Mouse (Mus musculus): Measurements from ENCODE around the gene Snd1. TPM values are rescaled to one million over a fixed set of nuclear protein-coding genes. Genes with fewer than 3 reads are reported as not detected.

The Snd1 gene
- total RNA-seq, 1 experiment: 343 TPM

DNA sequence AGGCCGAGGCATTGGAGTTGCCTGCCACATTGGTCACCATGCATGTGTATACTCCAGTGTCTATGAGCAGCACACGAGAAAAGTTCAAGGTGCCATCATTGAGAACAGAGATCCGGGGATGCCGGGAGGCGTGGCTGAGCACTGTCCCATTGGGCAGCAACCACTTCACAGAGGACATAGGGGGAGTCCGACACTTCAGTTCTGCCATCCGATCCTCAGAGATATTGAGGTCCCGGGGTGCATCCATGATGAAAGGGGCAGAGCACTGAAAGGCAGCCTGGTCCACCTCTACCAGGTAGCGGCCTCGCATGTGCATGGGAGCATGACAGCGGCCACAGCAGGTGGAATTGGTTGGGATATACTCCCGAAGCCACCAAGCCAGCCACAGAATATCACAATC lies 355.4 kb downstream of the Snd1 start:
- DNase-seq (ENCODE audit: low read depth, low spot score): no peak
- no peak for TF ChIP-seq MAFK (IDR thresholded peaks at IDR 0.05; ENCODE audit: insufficient read depth, low read depth, low read length)
- no peak for TF ChIP-seq HCFC1 (IDR thresholded peaks at IDR 0.05; ENCODE audit: borderline replicate concordance, insufficient read depth, low read length)
- TF ChIP-seq CHD2 (IDR thresholded peaks at IDR 0.05; ENCODE audit: low read depth, low read length): no peak
- TF ChIP-seq ZC3H11A (IDR thresholded peaks at IDR 0.05; ENCODE audit: borderline replicate concordance, low read depth, low read length): no peak
- TF ChIP-seq ZNF384 (IDR thresholded peaks at IDR 0.05; ENCODE audit: low read depth, low read length): no peak
- in situ Hi-C loops (cut with MboI; ENCODE audit: low sequenced_read_pairs in 2 of 2, unreplicated experiment in 2 of 2): no loop called here

DNA sequence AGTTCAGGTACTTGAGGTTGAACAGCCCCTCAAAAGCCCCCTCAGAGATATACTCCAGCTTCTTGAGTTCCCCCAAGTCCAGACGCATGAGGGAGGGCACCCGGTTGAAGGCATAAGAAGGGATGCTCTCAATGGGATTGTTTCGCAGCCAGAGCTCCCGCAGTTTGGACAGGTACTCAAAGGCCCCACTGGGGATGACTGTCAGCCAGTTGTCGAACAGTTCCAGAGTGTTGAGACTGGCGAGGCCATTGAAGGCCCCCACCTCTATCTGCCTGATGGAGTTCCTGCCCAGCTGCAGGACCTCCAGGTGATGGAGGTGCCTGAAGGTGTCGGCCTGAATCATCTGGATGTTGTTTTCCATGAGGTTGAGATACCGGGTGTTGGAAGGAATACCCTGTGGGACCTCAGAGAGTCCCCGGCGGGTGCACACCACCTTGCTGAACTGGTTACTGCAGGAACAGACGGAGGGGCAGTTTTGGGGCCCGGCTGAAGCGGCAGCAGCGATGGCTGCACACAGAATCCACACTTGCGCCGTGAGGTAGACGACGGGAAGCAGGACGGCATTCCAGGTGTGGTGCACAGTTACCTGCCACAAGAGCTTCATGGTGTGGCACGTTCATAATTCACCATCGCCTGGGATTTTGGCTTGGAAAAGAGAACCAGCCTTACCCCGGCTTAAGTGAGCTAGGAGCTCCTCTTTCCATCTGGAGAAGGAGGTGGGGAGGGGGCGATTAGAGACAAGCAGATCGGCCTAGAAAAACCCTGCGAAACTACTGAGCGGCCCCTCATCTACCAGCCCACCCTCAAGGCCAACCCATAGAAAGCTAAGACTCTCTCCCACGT lies 356.3 kb downstream of the Snd1 start, which contains the start of gene Lrrc4:
Gene Lrrc4 (minus strand): TSS at position 737 of the 843 bp plus-strand sequence.
- H3K27ac ChIP-seq (ENCODE audit: insufficient read depth, low read depth, low read length, poor library complexity, severe bottlenecking): no peak within 1 kb of the TSS
- H3K4me1 ChIP-seq (ENCODE audit: control insufficient read depth in 2 of 2, insufficient read depth in 2 of 2, low read length in 2 of 2, poor library complexity in 1 of 2): peaks cover 0 to 8% of the 10 kb centered on the region in 2 experiments; a peak in 2 of 4 replicates
- in situ Hi-C loops (cut with MboI; ENCODE audit: low sequenced_read_pairs in 2 of 2, unreplicated experiment in 2 of 2): no loop called here

More for the DNA sequence above, 355.4 kb downstream of the Snd1 start:
- Histone ChIP-seq H3K27ac (ENCODE audit: insufficient read depth, low read depth, low read length, poor library complexity, severe bottlenecking) (no peak overlapping the region), H3K36me3 (ENCODE audit: control insufficient read depth, insufficient read depth, low read length, poor library complexity, severe bottlenecking) (no peaks in the 10 kb centered on the region; the same call in 1 of the 2 replicates), H3K4me1 (ENCODE audit: control insufficient read depth in 2 of 2, insufficient read depth in 2 of 2, low read length in 2 of 2, poor library complexity in 1 of 2) (peaks cover 0 to 8% of the 10 kb centered on the region in 2 experiments; a peak in 2 of 4 replicates), H3K4me3 (ENCODE audit: insufficient read depth in 1 of 2, low read depth in 1 of 2, low read length in 2 of 2, poor library complexity in 1 of 2, severe bottlenecking in 1 of 2) (no peak overlapping the region), H3K9ac (ENCODE audit: insufficient read depth, low read depth, low read length, poor library complexity, severe bottlenecking) (no peak overlapping the region), H3K9me3 (ENCODE audit: control insufficient read depth, insufficient read depth, low read depth, low read length) (no peaks in the 10 kb centered on the region)

DNA sequence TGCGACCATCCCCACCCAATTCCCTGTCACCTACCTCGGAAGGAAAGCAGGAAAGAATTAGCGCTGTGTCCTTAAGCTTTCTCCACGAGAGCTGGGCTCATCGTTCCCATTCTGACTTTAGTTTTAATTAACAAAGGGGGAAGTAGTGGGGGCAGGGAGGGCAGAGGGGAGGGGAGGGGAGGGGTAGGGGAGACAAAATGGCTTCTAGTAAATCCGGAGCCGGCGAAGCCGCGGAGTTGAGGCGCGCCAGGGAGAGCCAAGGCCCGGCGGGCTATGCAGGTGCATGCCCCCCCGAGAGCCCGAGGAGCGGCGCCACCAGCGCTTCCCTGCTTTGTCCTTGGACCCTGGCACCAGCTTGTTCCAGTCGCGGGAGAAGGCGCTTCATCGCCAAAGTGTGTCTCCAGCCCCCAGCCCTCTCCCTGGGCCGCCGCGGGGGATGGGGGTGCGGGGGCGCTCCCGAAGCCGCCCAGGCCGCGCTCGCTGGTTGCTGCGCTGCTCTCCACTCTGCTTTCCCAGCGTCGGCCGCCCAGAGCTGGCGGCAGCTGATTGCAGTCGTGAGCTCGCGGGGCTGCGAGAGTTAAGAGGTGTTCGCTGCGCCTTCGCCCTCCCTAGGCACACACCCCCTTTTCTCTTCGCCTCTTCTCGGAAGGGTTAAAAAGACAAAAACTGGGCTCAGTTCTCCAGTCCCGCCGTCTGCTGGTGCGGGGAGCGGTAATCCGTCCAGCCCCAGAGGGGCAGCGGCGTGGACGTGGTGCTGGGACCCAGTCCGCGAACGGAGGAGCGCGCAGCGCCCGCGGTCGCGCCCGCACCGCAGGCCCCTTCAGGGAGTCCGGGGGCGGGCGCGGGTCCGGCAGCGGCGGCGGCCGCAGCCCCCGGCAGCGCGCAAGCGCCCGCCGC lies 357.2 kb downstream of the Snd1 start:
- DNase-seq (ENCODE audit: low read depth, low spot score): no peak
- H3K27ac ChIP-seq (ENCODE audit: insufficient read depth, low read depth, low read length, poor library complexity, severe bottlenecking): no peak overlapping the region
- H3K36me3 ChIP-seq (ENCODE audit: control insufficient read depth, insufficient read depth, low read length, poor library complexity, severe bottlenecking): no peaks in the 10 kb centered on the region; the same call in 1 of the 2 replicates
- in situ Hi-C loops (cut with MboI; ENCODE audit: low sequenced_read_pairs in 2 of 2, unreplicated experiment in 2 of 2): no loop called here
- H3K4me3 ChIP-seq (ENCODE audit: insufficient read depth in 1 of 2, low read depth in 1 of 2, low read length in 2 of 2, poor library complexity in 1 of 2, severe bottlenecking in 1 of 2): peak overlapping the region; percentile 84 to 86
- H3K9ac ChIP-seq (ENCODE audit: insufficient read depth, low read depth, low read length, poor library complexity, severe bottlenecking): peak overlapping the region; percentile 66
- H3K9me3 ChIP-seq (ENCODE audit: control insufficient read depth, insufficient read depth, low read depth, low read length): no peaks in the 10 kb centered on the region
- H3K4me1 ChIP-seq (ENCODE audit: control insufficient read depth in 2 of 2, insufficient read depth in 2 of 2, low read length in 2 of 2, poor library complexity in 1 of 2): peaks cover 0 to 8% of the 10 kb centered on the region in 2 experiments; a peak in 2 of 4 replicates
- no peak for TF ChIP-seq ZC3H11A (IDR thresholded peaks at IDR 0.05; ENCODE audit: borderline replicate concordance, low read depth, low read length)

More for the DNA sequence above, 356.3 kb downstream of the Snd1 start, which contains the start of gene Lrrc4:
- H3K9me3 ChIP-seq (ENCODE audit: control insufficient read depth, insufficient read depth, low read depth, low read length): no peaks in the 10 kb centered on the region
- peak within 1 kb of the TSS; percentile 66 for H3K9ac ChIP-seq (ENCODE audit: insufficient read depth, low read depth, low read length, poor library complexity, severe bottlenecking)
- H3K4me3 ChIP-seq (ENCODE audit: insufficient read depth in 1 of 2, low read depth in 1 of 2, low read length in 2 of 2, poor library complexity in 1 of 2, severe bottlenecking in 1 of 2): peak within 1 kb of the TSS; percentile 84 to 86
- TF ChIP-seq HCFC1 (IDR thresholded peaks at IDR 0.05; ENCODE audit: borderline replicate concordance, insufficient read depth, low read length) (no peak), ZNF384 (IDR thresholded peaks at IDR 0.05; ENCODE audit: low read depth, low read length) (no peak), CHD2 (IDR thresholded peaks at IDR 0.05; ENCODE audit: low read depth, low read length) (no peak), MAFK (IDR thresholded peaks at IDR 0.05; ENCODE audit: insufficient read depth, low read depth, low read length) (no peak), ZC3H11A (IDR thresholded peaks at IDR 0.05; ENCODE audit: borderline replicate concordance, low read depth, low read length) (no peak)
- H3K36me3 ChIP-seq (ENCODE audit: control insufficient read depth, insufficient read depth, low read length, poor library complexity, severe bottlenecking): no peaks in the 10 kb centered on the region; the same call in 1 of the 2 replicates
- no peak for DNase-seq (ENCODE audit: low read depth, low spot score)

DNA sequence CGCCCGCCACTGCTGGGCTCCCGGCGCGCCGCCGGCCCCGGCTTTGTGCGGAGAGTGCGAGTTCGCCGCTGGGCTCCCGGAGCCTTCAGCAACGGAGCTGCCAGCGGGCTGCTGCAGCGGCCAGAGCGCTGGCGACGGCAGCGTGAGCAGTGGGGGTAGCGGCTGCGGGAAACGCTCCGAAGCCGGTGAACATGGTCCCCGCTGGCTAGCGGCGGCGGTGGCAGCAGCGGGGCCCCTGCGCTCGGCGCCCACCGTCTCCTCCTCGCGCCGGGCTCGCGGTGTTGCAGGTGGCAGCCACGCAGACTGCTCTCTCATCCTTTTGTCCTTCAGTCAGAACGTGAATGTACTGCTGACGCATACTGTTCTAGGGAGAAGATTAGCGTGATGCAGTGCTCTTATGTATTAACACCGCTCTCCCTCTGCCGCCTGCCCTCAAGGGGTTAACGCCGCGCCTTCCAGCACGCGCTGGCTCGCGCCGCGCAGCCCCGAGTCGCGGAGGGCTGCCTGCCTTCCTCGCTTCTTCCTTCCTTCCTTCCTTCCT lies 357.9 kb downstream of the Snd1 start:
- DNase-seq (ENCODE audit: low read depth, low spot score): no peak
- Histone ChIP-seq H3K27ac (ENCODE audit: insufficient read depth, low read depth, low read length, poor library complexity, severe bottlenecking) (no peak overlapping the region), H3K36me3 (ENCODE audit: control insufficient read depth, insufficient read depth, low read length, poor library complexity, severe bottlenecking) (no peaks in the 10 kb centered on the region; the same call in 1 of the 2 replicates), H3K4me3 (ENCODE audit: insufficient read depth in 1 of 2, low read depth in 1 of 2, low read length in 2 of 2, poor library complexity in 1 of 2, severe bottlenecking in 1 of 2) (peak overlapping the region; percentile 69 to 86), H3K9ac (ENCODE audit: insufficient read depth, low read depth, low read length, poor library complexity, severe bottlenecking) (peak overlapping the region; percentile 66), H3K4me1 (ENCODE audit: control insufficient read depth in 2 of 2, insufficient read depth in 2 of 2, low read length in 2 of 2, poor library complexity in 1 of 2) (peaks cover 0 to 4% of the 10 kb centered on the region in 2 experiments; a peak in 2 of 4 replicates), H3K9me3 (ENCODE audit: control insufficient read depth, insufficient read depth, low read depth, low read length) (no peaks in the 10 kb centered on the region)
- in situ Hi-C loops (cut with MboI; ENCODE audit: low sequenced_read_pairs in 2 of 2, unreplicated experiment in 2 of 2): no loop called here
- TF ChIP-seq CHD2 (IDR thresholded peaks at IDR 0.05; ENCODE audit: low read depth, low read length) (no peak), MAFK (IDR thresholded peaks at IDR 0.05; ENCODE audit: insufficient read depth, low read depth, low read length) (0 out of 2 replicates have a peak, but pooled peaks have one; percentile 21)
